Mouse (Mus musculus) cerebellum, adult 8-10 months (tissue): ENCODE data around the gene Slc5a8.

Experiments
- DNase-seq: peaks from one replicate; pipeline ENCODE4 v3.0.0; 2022

Slc5a8 gene

GRCm38 (mm10) chr10:88885632-88886090 is at the start of gene Slc5a8:
TSS of gene Slc5a8 (plus strand) at chr10:88885992.
- DNase-seq: no peak

- no peak for DNase-seq
These were observed 36.8 kb upstream of the Slc5a8 start for GRCm38 (mm10) chr10:88848876-88849476.

GRCm38 (mm10) chr10:88849976-88850375 is 35.8 kb upstream of the Slc5a8 start:
- no peak for DNase-seq

GRCm38 (mm10) chr10:88853326-88853725 is 32.5 kb upstream of the Slc5a8 start:
- no peak for DNase-seq

- no peak for DNase-seq
These were observed 24.9 kb upstream of the Slc5a8 start for GRCm38 (mm10) chr10:88860911-88861310.

- DNase-seq: no peak
These were observed 24.4 kb upstream of the Slc5a8 start for GRCm38 (mm10) chr10:88861416-88861815.

GRCm38 (mm10) chr10:88862293-88862692 is 23.5 kb upstream of the Slc5a8 start:
- DNase-seq: no peak

GRCm38 (mm10) chr10:88866017-88866416 is 19.8 kb upstream of the Slc5a8 start:
- no peak for DNase-seq

- no peak for DNase-seq
These were observed 10.9 kb upstream of the Slc5a8 start for GRCm38 (mm10) chr10:88874870-88875269.

- no peak for DNase-seq
These were observed 8.4 kb upstream of the Slc5a8 start for GRCm38 (mm10) chr10:88877421-88877820.

- no peak for DNase-seq
These were observed 2.1 kb upstream of the Slc5a8 start for GRCm38 (mm10) chr10:88883721-88884120.

GRCm38 (mm10) chr10:88884836-88885235 is 956 bp upstream of the Slc5a8 start:
- no peak for DNase-seq

- DNase-seq: no peak
These were observed 322 bp downstream of the Slc5a8 start for GRCm38 (mm10) chr10:88886114-88886513.

GRCm38 (mm10) chr10:88888376-88888775 is 2.6 kb downstream of the Slc5a8 start:
- DNase-seq: no peak

- no peak for DNase-seq
These were observed 5.6 kb downstream of the Slc5a8 start for GRCm38 (mm10) chr10:88891410-88891809.

GRCm38 (mm10) chr10:88892560-88893087 is 6.8 kb downstream of the Slc5a8 start:
- DNase-seq: no peak

GRCm38 (mm10) chr10:88897032-88897431 is 11.2 kb downstream of the Slc5a8 start:
- DNase-seq: no peak

GRCm38 (mm10) chr10:88949649-88950296 is 64.0 kb downstream of the Slc5a8 start:
- DNase-seq: no peak

GRCm38 (mm10) chr10:88950297-88950653 is 64.5 kb downstream of the Slc5a8 start:
- no peak for DNase-seq

- no peak for DNase-seq
These were observed 75.0 kb downstream of the Slc5a8 start for GRCm38 (mm10) chr10:88960791-88961190.

- no peak for DNase-seq
These were observed 82.8 kb downstream of the Slc5a8 start for GRCm38 (mm10) chr10:88968586-88968985.

- no peak for DNase-seq
These were observed 85.3 kb downstream of the Slc5a8 start for GRCm38 (mm10) chr10:88970951-88971725.

GRCm38 (mm10) chr10:88978932-88979331 is 93.1 kb downstream of the Slc5a8 start:
- no peak for DNase-seq
